Mouse (Mus musculus) cerebellum, adult 2 months (tissue): Measurements from ENCODE around the gene Col3a1.

ENCODE experiments used
- CTCF ChIP-seq: fragments of 200-500 bp; IDR thresholded peaks from 2 replicates; pipeline ENCODE4 v1.5.1; 2011; ENCODE audit warnings: low read depth, mild to moderate bottlenecking, control low read depth, low read length, moderate library complexity, borderline replicate concordance; ENCODE audit not compliant: insufficient read depth
- POLR2A ChIP-seq: fragments of 200-500 bp; IDR thresholded peaks from 2 replicates; pipeline ENCODE4 v1.6.1; 2011; ENCODE audit warnings: low read length, control low read depth, borderline replicate concordance; ENCODE audit not compliant: insufficient read depth

GRCm38 (mm10) chr1:45358020-45358419, 46.7 kb downstream of the Col3a1 start:
- TF ChIP-seq CTCF (no peak), POLR2A (no peak)
